27 mouse cellular contexts compared by ENCODE assay signal in genomic region chr3:42327708-42328107, GRCm38 (mm10).
A peak's percentile ranks its signal among the peaks of the same experiment; 100 is the strongest.
DNase-seq lines count a peak whose midpoint lies in the region; ATAC-seq and TF ChIP-seq lines count a peak whose summit lies in the region.
"Had no signal": no experiment of that assay in that cellular context is flagged by ENCODE, and none has a peak within 500 bp of the region (broad histone marks: within the 10 kb centered on the region; RNA-seq: fewer than 3 reads in every experiment).

No protein-coding gene starts in this region.

- H3K9ac ChIP-seq in forebrain, embryonic 11.5 days (ENCODE audit: low read length) = no peak overlapping the region
- H3K9ac ChIP-seq in forebrain, embryonic 16.5 days (replicated peaks; ENCODE audit: low read depth, low read length) = no peak overlapping the region
- no peak overlapping the region for H3K9ac ChIP-seq in midbrain, embryonic 12.5 days (replicated peaks)
- H3K9ac ChIP-seq in midbrain, embryonic 15.5 days = no peak overlapping the region
- H3K9ac ChIP-seq: embryonic facial prominence, embryonic 13.5 days; forebrain, embryonic 12.5 days; heart, embryonic 13.5 days; hindbrain, embryonic 14.5 days had no signal

- no peak overlapping the region for H3K27ac ChIP-seq in forebrain, embryonic 11.5 days (ENCODE audit: low read depth, low read length)
- no peak overlapping the region for H3K27ac ChIP-seq in forebrain, embryonic 16.5 days (ENCODE audit: low read length)
- H3K27ac ChIP-seq in midbrain, embryonic 12.5 days (replicated peaks) = no peak overlapping the region
- no peak overlapping the region for H3K27ac ChIP-seq in midbrain, embryonic 10.5 days (replicated peaks)
- H3K27ac ChIP-seq in midbrain, embryonic 15.5 days = no peak overlapping the region
- no peak overlapping the region for H3K27ac ChIP-seq in kidney, adult 2 months (ENCODE audit: insufficient read depth, low read depth, low read length)
- H3K27ac ChIP-seq: embryonic facial prominence, embryonic 13.5 days; forebrain, embryonic 12.5 days; heart, adult 2 months; heart, embryonic 10.5 days; heart, embryonic 13.5 days; hindbrain, embryonic 14.5 days; hindbrain, postnatal 0 days had no signal

- peak; percentile 69; the same call in 1 of the 2 replicates for ATAC-seq in forebrain, embryonic 11.5 days (replicated peaks; ENCODE audit: low FRiP score)
- no peak for ATAC-seq in forebrain, embryonic 16.5 days
- peak; percentile 58; the same call in 1 of the 2 replicates for ATAC-seq in midbrain, embryonic 12.5 days (ENCODE audit: low FRiP score, low read depth)
- peak; percentile 67 for ATAC-seq in midbrain, embryonic 15.5 days (replicated peaks)
- ATAC-seq: CD4-positive, CD25-positive, alpha-beta regulatory T cell, adult 4 months; hindbrain, postnatal 0 days; inflammation-experienced regulatory T-cells, adult 6 months; intestine, embryonic 16.5 days had no signal

- H3K36me3 ChIP-seq in forebrain, embryonic 11.5 days (ENCODE audit: control insufficient read depth, insufficient read depth, low read length) = no peaks in the 10 kb centered on the region
- H3K36me3 ChIP-seq in forebrain, embryonic 16.5 days (ENCODE audit: control insufficient read depth, insufficient read depth) = no peaks in the 10 kb centered on the region
- no peaks in the 10 kb centered on the region for H3K36me3 ChIP-seq in midbrain, embryonic 12.5 days
- no peaks in the 10 kb centered on the region for H3K36me3 ChIP-seq in midbrain, embryonic 10.5 days
- H3K36me3 ChIP-seq in midbrain, embryonic 15.5 days (replicated peaks) = no peaks in the 10 kb centered on the region
- no peaks in the 10 kb centered on the region for H3K36me3 ChIP-seq in kidney, adult 2 months (ENCODE audit: control insufficient read depth, insufficient read depth, low read length)
- H3K36me3 ChIP-seq: embryonic facial prominence, embryonic 13.5 days; forebrain, embryonic 12.5 days; heart, embryonic 10.5 days; heart, embryonic 13.5 days had no signal

- 14% methylated on average over 2 of the region's 2 CpGs for WGBS in forebrain, embryonic 11.5 days
- WGBS in forebrain, embryonic 16.5 days = 7% methylated on average over 2 of the region's 2 CpGs
- WGBS in midbrain, embryonic 12.5 days = 14% methylated on average over 2 of the region's 2 CpGs
- WGBS in midbrain, embryonic 10.5 days = 45% methylated on average over 2 of the region's 2 CpGs
- 16% methylated on average over 2 of the region's 2 CpGs for WGBS in midbrain, embryonic 15.5 days
- 60% methylated on average over 2 of the region's 2 CpGs for WGBS in kidney, adult 2 months

- H3K4me3 ChIP-seq in forebrain, embryonic 11.5 days (ENCODE audit: low read depth, low read length) = no peak overlapping the region
- no peak overlapping the region for H3K4me3 ChIP-seq in forebrain, embryonic 16.5 days (replicated peaks; ENCODE audit: low read length)
- no peak overlapping the region for H3K4me3 ChIP-seq in midbrain, embryonic 12.5 days
- no peak overlapping the region for H3K4me3 ChIP-seq in midbrain, embryonic 10.5 days
- H3K4me3 ChIP-seq in midbrain, embryonic 15.5 days = no peak overlapping the region
- no peak overlapping the region for H3K4me3 ChIP-seq in kidney, adult 2 months (ENCODE audit: insufficient read depth, low read depth, low read length)
- H3K4me3 ChIP-seq: embryonic facial prominence, embryonic 13.5 days; forebrain, embryonic 12.5 days; heart, adult 2 months; heart, embryonic 10.5 days; heart, embryonic 13.5 days had no signal

- no peak for TF ChIP-seq POLR2A in brain, embryonic 14.5 days (IDR thresholded peaks at IDR 0.05; ENCODE audit: borderline replicate concordance, extremely low read depth, insufficient read depth, insufficient read length, poor library complexity, severe bottlenecking)
- TF ChIP-seq POLR2A in kidney, adult 2 months (IDR thresholded peaks at IDR 0.05; ENCODE audit: low read depth, low read length) = no peak

- no peaks in the 10 kb centered on the region for H3K27me3 ChIP-seq in forebrain, embryonic 11.5 days (ENCODE audit: control insufficient read depth, insufficient read depth, low read length)
- H3K27me3 ChIP-seq in forebrain, embryonic 16.5 days (replicated peaks; ENCODE audit: control insufficient read depth, insufficient read depth, low read length) = no peaks in the 10 kb centered on the region
- H3K27me3 ChIP-seq in midbrain, embryonic 12.5 days = no peaks in the 10 kb centered on the region
- H3K27me3 ChIP-seq in midbrain, embryonic 10.5 days (ENCODE audit: low read depth, poor library complexity, severe bottlenecking) = no peaks in the 10 kb centered on the region
- no peaks in the 10 kb centered on the region for H3K27me3 ChIP-seq in midbrain, embryonic 15.5 days (replicated peaks)
- H3K27me3 ChIP-seq in kidney, adult 2 months (replicated peaks; ENCODE audit: control insufficient read depth, insufficient read depth, low read length) = no peaks in the 10 kb centered on the region
- H3K27me3 ChIP-seq: embryonic facial prominence, embryonic 13.5 days; forebrain, embryonic 12.5 days; heart, embryonic 13.5 days had no signal

- no peak overlapping the region for H3K4me2 ChIP-seq in forebrain, embryonic 11.5 days (ENCODE audit: low read depth, low read length, severe bottlenecking)
- no peak overlapping the region for H3K4me2 ChIP-seq in forebrain, embryonic 16.5 days (ENCODE audit: low read length)
- no peak overlapping the region for H3K4me2 ChIP-seq in midbrain, embryonic 12.5 days (replicated peaks)
- H3K4me2 ChIP-seq in midbrain, embryonic 15.5 days = no peak overlapping the region
- H3K4me2 ChIP-seq: embryonic facial prominence, embryonic 13.5 days; forebrain, embryonic 12.5 days; heart, embryonic 13.5 days; hindbrain, embryonic 14.5 days had no signal

- no peak for TF ChIP-seq CTCF in brain, embryonic 14.5 days (IDR thresholded peaks at IDR 0.05; ENCODE audit: borderline replicate concordance, extremely low read depth, insufficient read depth, insufficient read length)
- TF ChIP-seq CTCF in kidney, adult 2 months (conservative IDR thresholded peaks at IDR 0.05; ENCODE audit: insufficient read depth, insufficient read length, low read depth, low read length) = no peak

- no peak for DNase-seq in forebrain, embryonic 11.5 days (ENCODE audit: low spot score)
- DNase-seq in midbrain, embryonic 10.5 days (ENCODE audit: low spot score) = no peak
- DNase-seq in brain, embryonic 14.5 days (ENCODE audit: low read depth) = peak; percentile 39
- no peak for DNase-seq in kidney, adult 2 months
- DNase-seq: adrenal gland, adult 2 months; adrenal gland, postnatal 14 days; cerebellum, adult 11-12 months; cerebellum, adult 8-10 months; cerebellum, postnatal 10 days; cerebellum, postnatal 36 days; gastrocnemius, postnatal 10 days; gastrocnemius, postnatal 36 days; heart, adult 2 months; heart, postnatal 14 days; heart, postnatal 4 days had no signal

- no peaks in the 10 kb centered on the region for H3K4me1 ChIP-seq in forebrain, embryonic 11.5 days (replicated peaks; ENCODE audit: control insufficient read depth, insufficient read depth, low read length)
- no peaks in the 10 kb centered on the region for H3K4me1 ChIP-seq in forebrain, embryonic 16.5 days (replicated peaks; ENCODE audit: control insufficient read depth, insufficient read depth, low read length)
- 0 out of 2 replicates have a peak, but pooled peaks cover 2% of the 10 kb centered on the region for H3K4me1 ChIP-seq in midbrain, embryonic 12.5 days
- peaks cover 4% of the 10 kb centered on the region; the same call in 1 of the 2 replicates for H3K4me1 ChIP-seq in midbrain, embryonic 10.5 days
- H3K4me1 ChIP-seq in midbrain, embryonic 15.5 days = no peaks in the 10 kb centered on the region
- H3K4me1 ChIP-seq in kidney, adult 2 months (ENCODE audit: control insufficient read depth, insufficient read depth, low read length) = no peaks in the 10 kb centered on the region
- H3K4me1 ChIP-seq: embryonic facial prominence, embryonic 13.5 days; heart, embryonic 10.5 days; heart, embryonic 13.5 days had no signal

- H3K9me3 ChIP-seq in forebrain, embryonic 11.5 days (ENCODE audit: control insufficient read depth, low read length) = no peaks in the 10 kb centered on the region
- no peaks in the 10 kb centered on the region for H3K9me3 ChIP-seq in forebrain, embryonic 16.5 days (ENCODE audit: control insufficient read depth, low read length)
- H3K9me3 ChIP-seq in midbrain, embryonic 12.5 days = no peaks in the 10 kb centered on the region
- H3K9me3 ChIP-seq in midbrain, embryonic 10.5 days (replicated peaks) = no peaks in the 10 kb centered on the region
- H3K9me3 ChIP-seq in midbrain, embryonic 15.5 days = no peaks in the 10 kb centered on the region
- H3K9me3 ChIP-seq: embryonic facial prominence, embryonic 13.5 days; forebrain, embryonic 12.5 days; heart, embryonic 10.5 days; heart, embryonic 13.5 days had no signal
